Mouse (Mus musculus): Measurements from ENCODE around the gene Olfr285.

GRCm38 (mm10) chr15:98288566-98288965, 28.6 kb downstream of the Olfr285 start:
- TF ChIP-seq CTCF (IDR thresholded peaks at IDR 0.05; ENCODE audit: low read depth), result no peak
- no peak for TF ChIP-seq EP300 (optimal IDR thresholded peaks at IDR 0.05)
